Mouse (Mus musculus) frontal cortex, postnatal 14 days (tissue): ENCODE data around the gene Cybc1.

Source experiments
- DNase-seq, 2 experiments: peaks; one replicate each; pipeline ENCODE4 v3.0.0; 2022; ENCODE audit warnings: low spot score in 2 of 2

Cybc1 gene

DNA sequence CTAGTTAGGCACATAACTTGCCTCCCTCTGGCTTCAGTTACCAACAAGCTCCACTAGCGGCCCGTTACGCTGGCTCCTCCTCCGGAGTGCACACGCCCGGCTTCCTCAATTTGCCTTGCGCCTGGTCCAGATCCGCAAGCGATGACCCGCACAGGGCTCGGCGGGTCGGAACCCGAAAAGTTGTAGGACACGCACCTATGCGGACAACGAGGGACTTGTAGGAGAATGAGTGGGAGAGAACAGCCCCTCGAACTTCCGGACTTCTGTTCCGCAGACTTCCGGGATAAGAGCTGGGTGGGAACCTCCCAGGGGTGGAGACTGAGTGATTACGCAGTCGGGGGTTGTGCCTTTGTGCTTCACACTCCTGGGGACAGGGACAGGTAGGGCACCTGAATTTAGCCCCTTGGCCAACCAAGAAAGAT, at the start of gene Cybc1:
TSS of gene Cybc1 (minus strand) at position 305 of the 422 bp plus-strand sequence.
- DNase-seq, result peak; percentile 50

- DNase-seq, result no peak
These were observed 48.9 kb upstream of the Cybc1 start for GRCm38 (mm10) chr11:121278011-121278410.

GRCm38 (mm10) chr11:121277516-121277915, 48.4 kb upstream of the Cybc1 start:
- no peak for DNase-seq

GRCm38 (mm10) chr11:121261074-121261473, 32.0 kb upstream of the Cybc1 start:
- DNase-seq, result no peak

- peak; percentile 27 to 39 for DNase-seq
These were observed 31.2 kb upstream of the Cybc1 start for GRCm38 (mm10) chr11:121260211-121260906.

DNA sequence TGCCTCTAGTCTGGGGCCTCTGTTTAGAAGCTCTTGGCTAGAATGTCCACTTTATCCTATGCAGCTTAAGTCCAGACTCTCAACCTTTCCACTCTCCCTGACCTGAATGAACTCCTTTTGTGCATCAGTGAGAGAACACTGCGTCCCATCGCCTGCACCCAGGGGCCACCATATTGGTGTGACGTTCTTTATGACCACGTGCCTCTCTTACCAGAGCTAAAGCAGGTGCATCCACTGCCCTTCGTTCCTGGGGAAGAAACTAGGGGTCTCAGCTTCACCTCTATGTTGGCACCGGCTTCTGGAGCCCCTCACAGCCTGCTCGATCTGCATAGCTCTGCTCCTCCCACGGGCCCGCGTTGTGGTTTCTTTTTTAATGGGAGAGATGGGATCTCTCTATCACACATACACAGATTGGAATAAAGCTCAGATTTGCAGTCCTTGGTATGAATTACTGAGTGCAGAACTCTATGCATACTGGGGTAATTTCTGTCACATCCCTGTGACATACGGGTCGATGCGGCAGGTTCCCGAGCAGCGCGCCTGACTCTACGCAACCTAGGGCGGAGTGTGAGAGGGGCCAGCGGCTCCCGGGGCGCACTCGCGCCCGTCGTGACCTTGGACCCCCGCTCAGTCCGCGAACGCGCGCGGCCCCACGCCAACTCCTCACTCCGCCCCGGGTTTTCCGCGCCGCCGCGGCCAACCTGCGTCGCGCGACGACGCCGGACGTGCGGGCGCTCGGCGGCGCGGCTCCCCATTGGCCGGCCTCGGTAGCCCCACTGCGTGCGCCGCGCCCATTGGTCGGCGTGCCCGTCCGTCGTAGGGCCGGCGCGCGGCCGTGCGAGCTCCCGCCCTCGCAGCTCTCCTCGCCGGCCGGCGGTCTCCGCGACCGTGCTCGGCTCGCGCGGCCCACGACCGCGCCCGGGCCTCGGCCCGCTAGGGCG, 30.3 kb upstream of the Cybc1 start, which contains the start of gene Foxk2:
TSS of gene Foxk2 (plus strand) at position 831 of the 941 bp plus-strand sequence.
- peak; percentile 80 to 85 for DNase-seq

DNA sequence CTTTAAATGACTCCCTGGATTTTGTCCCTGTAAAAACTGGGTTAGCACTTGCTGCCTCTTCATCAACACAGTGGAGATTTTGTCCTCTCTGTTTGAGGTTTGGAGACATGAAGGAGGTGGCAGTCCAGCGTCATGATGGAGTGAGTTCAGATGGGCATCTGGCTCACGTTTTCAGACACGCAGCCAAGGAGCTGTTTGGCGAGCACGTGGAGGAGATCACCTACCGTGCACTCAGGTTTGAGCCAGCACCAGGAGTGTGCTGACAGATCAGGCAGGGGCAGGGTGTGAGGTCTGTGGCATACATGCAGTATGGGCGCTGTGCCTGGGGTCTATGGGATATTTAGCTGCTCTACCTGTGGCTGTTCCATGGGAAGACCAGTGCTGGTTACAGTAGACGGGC, 21.1 kb upstream of the Cybc1 start:
- DNase-seq, result no peak

DNA sequence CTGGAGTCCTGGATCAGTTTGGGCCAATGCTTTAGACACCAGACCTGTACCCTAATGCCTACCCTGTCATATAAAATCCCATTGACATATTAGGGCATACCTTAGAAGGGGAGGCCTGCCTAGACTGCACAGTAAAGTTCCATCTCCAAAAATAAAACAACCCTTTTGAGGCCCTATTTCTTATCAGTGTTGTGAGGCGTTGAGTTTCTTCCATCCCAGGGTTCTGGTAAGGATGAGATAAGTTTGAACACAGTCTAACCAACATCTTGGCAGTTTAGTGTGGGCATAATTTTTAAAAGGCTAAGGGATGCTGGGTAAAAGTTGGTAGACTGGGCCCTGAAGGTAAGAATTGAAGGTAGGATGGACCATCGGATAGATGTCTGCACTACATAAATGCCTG, 10.5 kb upstream of the Cybc1 start:
- DNase-seq, result no peak

DNA sequence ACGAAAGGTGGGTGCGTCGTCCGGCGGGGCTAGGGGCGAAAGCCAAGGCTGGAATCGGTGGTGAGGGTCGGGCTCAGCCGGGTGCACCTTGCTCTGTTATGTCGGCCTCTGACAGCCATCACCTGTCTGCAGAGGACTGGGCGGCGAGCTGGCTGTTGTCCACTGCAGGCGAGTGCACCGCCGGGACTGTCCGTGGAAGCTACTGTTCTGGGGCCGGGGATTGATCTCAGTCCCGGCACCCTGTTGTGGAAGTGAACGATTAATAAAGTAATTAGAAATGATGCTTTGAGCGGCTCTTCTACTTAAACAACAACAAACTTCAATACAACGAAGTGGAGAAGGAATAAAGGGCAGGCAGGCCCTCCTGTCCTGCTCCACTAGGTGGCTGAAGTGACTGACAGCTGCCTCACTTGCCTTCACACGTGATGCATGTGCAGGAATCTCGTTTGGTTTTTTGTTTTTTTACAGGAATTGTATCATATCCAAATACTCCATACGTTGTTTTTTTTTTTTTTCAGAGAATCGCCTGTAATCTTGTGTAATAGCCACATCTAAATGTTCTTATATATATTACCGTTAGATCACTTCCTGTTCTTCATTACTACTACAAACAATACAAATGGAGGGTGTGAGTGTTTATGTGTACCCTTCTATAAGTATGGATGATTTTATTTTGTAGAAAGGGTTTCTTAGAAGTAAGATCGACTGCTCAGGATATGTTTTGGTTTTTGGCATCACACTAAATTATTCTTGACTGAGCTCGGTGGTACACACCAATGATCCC, 8.4 kb upstream of the Cybc1 start:
- DNase-seq, result no peak

GRCm38 (mm10) chr11:121236564-121237344, 7.6 kb upstream of the Cybc1 start, which contains the start of gene Narf:
Narf (plus strand) TSS chr11:121237253.
- DNase-seq, result peak; percentile 98 to 100

- DNase-seq, result no peak
These were observed 6.5 kb upstream of the Cybc1 start for GRCm38 (mm10) chr11:121235475-121236238.

DNA sequence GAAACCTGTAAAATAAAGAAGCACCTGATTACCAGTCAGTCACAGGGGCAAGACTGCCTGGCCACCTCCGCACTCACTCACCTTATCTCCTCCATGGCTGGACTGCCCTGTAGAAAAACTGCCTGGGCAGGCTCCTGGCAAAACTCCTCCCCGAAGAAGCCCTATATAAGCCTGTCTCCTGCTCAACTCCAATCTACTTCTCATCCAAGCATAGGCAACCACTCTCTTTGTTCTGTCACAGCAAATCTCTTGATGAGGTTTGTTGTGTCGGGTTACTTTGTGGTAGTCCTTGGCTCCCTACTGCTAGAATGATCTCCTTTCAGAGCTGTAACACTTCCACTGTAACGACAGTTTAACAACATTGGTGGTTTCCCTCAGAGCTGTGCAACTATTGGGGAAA, 3.6 kb upstream of the Cybc1 start:
- no peak for DNase-seq

- no peak for DNase-seq
These were observed 2.6 kb upstream of the Cybc1 start for GRCm38 (mm10) chr11:121231628-121232291.

GRCm38 (mm10) chr11:121231191-121231590, 2.1 kb upstream of the Cybc1 start:
- DNase-seq, result no peak

DNA sequence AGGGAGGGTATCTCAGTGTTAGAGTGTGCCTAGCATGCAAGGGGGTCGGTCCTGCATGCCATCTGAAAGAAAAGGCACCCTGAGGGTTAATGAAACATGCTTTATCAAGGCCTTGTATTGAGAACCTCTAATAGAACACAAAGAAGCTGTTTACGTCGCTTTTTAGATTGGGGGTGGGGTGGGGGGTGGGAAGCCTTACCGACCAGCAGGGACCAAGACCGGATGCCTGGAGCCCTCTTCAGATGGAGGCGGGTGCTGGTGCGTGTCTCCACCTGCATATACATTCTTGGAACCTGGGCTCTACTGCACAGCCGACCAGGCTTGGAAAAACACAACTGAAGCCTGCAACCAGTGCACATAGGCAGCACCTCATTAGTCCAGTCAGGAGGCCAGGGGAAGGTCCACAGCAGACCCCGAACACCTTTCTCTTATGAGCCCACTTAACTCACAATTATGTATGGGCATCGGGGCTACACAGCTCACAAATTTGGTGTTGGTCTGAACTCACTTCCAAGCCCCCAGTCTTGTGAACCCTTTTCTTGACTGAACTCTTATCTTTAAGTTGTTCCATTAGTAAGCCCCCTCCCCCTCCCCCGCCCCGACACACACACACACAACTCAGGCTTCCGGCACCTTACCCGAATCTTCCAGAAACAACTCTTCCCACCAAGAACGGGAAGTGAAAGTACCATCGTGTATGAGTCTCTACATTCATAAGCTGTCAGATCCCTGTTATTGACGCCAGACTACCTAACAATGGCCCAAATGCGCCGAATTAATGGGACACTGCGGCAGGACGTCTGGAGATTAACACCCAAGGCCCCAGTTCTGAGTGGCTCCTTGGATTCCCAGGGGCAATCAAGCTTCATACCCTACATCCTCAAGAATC, 749 bp downstream of the Cybc1 start:
- no peak for DNase-seq

GRCm38 (mm10) chr11:121221321-121222010, 7.7 kb downstream of the Cybc1 start:
- DNase-seq, result no peak

DNA sequence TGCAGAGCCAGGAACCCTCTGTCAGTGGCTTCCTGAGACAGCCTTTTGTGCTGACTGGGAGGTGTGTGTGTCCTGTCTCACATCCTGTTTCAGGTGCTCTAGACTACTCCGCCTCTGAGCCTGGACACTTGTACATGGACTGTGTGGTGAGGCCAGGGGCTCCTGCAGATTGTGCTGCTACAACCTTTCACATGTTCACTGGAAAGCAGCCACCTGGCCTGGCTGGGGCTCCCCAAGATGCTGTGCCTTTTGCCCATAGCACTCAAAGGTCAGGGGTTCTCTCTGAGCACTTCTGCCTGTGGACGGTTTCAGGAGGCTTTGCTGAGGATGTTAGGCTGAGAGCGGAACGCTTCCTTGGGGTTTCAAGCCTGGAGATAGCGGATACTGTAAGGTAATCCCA, 8.4 kb downstream of the Cybc1 start:
- DNase-seq, result no peak

DNA sequence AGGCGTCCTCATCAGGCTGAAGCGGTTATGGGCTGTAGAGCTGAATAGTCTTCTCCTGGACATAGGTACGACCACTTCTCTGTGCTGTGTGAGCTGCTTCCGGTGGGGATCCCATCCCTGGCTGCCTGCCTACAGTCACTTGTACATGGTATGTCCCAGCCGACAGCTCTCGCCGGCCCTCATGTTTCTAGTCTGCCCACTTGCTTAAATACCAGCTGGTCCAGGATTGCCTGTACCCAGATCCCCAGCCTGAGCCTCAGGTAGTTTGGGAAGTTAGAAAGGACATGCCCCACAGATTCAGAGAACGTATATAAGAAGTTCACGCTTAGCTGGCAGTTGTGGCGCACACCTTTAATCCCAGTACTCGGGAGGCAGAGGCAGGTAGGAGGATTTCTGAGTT, 9.3 kb downstream of the Cybc1 start:
- no peak for DNase-seq
